Mouse (Mus musculus): Measurements from ENCODE around the gene Vrk3. TPM values are rescaled to one million over a fixed set of nuclear protein-coding genes. Genes with fewer than 3 reads are reported as not detected.

Gene Vrk3
- polyA plus RNA-seq, 1 experiment from 2014 or later, result 32.7 TPM

DNA sequence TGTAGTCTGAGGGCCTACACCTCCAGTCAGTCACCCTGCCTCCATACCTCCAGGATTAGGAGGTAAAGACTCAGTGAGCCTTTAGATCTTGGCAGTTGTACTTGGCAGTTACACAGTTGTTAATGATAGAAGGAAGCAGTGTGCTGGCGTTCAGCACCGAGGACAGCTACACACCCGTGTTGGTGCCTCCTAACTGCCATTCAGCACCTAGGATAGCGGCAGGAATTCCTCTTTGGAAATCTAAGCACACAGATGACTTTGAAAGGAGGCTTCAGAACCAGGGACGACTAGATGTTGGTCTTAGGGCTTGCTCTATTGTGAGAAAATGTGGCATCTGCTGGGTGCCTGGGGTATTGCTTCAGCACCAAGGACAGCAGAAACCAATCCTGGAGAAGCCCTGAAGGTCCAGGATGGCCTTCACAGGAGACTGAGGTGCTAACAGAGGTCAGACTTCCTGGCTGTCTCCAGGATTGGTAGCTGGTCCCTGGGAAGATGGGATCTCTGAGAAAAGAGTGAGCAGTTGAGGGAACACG, 21.9 kb downstream of the Vrk3 start:
- H3K4me3 ChIP-seq, result no peak overlapping the region
- H3K9ac ChIP-seq, result no peak overlapping the region
- ATAC-seq (ENCODE audit: low FRiP score), result no peak
- no peak overlapping the region for H3K4me2 ChIP-seq (replicated peaks)
- no peaks in the 10 kb centered on the region for H3K9me3 ChIP-seq (replicated peaks)
- no peak overlapping the region for H3K27ac ChIP-seq
- H3K27me3 ChIP-seq, result no peaks in the 10 kb centered on the region
- peaks cover 74% of the 10 kb centered on the region for H3K36me3 ChIP-seq
- H3K4me1 ChIP-seq, result no peaks in the 10 kb centered on the region
- WGBS, result 16% methylated on average over 6 of the region's 6 CpGs

- H3K27me3 ChIP-seq, result no peaks in the 10 kb centered on the region
- H3K9ac ChIP-seq, result no peak overlapping the region
- no peaks in the 10 kb centered on the region for H3K4me1 ChIP-seq
- ATAC-seq (ENCODE audit: low FRiP score), result no peak
- H3K36me3 ChIP-seq, result peaks cover 75% of the 10 kb centered on the region
- H3K27ac ChIP-seq, result no peak overlapping the region
- no peak overlapping the region for H3K4me3 ChIP-seq
- 94% methylated on average over 8 of the region's 8 CpGs for WGBS
- no peak overlapping the region for H3K4me2 ChIP-seq (replicated peaks)
- no peaks in the 10 kb centered on the region for H3K9me3 ChIP-seq (replicated peaks)
Observed at GRCm38 (mm10) chr7:44772591-44773204, 24.5 kb downstream of the Vrk3 start.

DNA sequence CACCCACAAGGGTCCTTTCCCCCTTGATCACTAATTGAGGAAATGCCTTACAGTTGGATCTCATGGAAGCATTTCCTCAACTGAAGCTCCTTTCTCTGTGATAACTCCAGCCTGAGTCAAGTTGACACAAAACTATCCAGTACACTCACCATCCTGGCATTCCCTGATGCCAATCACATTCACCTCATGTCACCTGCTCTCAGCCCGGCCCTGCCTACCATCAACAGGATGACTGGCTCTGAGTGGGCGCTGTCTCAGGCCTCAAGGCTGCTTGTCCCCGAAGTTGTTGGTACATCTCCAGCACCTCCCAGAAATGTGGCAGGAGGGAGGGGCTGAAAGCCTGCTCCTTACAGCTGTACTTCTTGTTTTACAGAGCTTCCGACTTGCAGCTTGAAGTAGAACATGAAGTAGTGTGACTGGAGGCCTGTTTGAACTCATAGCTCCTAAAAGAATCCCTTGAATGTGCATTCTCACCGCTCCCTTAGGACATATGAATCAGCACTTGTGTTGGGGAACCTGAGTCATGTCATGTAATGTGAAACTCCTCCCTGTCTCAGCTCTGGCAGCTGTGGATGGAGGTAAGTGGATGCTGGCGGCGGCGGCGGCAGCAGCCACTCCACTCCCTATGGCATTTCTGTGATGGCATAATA, 28.8 kb downstream of the Vrk3 start:
- no peak overlapping the region for H3K4me2 ChIP-seq (replicated peaks)
- 88% methylated on average over 9 of the region's 9 CpGs for WGBS
- no peak overlapping the region for H3K4me3 ChIP-seq
- H3K27ac ChIP-seq, result no peak overlapping the region
- no peaks in the 10 kb centered on the region for H3K9me3 ChIP-seq (replicated peaks)
- no peak for ATAC-seq (ENCODE audit: low FRiP score)
- H3K36me3 ChIP-seq, result peaks cover 56% of the 10 kb centered on the region
- H3K4me1 ChIP-seq, result no peaks in the 10 kb centered on the region
- H3K27me3 ChIP-seq, result no peaks in the 10 kb centered on the region
- H3K9ac ChIP-seq, result no peak overlapping the region

DNA sequence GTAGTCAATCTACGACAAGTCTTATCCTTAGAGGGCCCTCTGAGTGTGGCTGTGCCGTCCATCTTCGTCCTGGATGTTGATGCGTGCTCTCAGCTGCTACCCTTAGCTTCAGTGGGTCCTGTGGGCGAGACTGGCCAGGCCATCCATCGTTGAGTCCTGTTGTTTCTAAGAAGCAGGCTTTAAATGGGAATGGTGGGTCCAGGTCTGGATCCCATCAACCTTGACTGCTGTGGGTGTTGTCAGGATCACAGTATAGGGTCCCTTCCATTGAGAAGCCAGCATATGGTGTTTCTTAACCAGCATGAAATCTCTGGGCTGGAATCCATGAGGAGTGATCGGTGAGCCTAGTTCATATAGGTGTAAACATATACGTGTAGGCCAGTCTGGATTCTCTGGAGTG, 31.9 kb downstream of the Vrk3 start:
- Histone ChIP-seq H3K4me3 (no peak overlapping the region), H3K9ac (no peak overlapping the region), H3K36me3 (peaks cover 32% of the 10 kb centered on the region), H3K4me1 (no peaks in the 10 kb centered on the region), H3K4me2 (replicated peaks) (no peak overlapping the region), H3K27me3 (no peaks in the 10 kb centered on the region), H3K9me3 (replicated peaks) (no peaks in the 10 kb centered on the region), H3K27ac (no peak overlapping the region)
- ATAC-seq (ENCODE audit: low FRiP score), result no peak
- 90% methylated on average over 8 of the region's 8 CpGs for WGBS

DNA sequence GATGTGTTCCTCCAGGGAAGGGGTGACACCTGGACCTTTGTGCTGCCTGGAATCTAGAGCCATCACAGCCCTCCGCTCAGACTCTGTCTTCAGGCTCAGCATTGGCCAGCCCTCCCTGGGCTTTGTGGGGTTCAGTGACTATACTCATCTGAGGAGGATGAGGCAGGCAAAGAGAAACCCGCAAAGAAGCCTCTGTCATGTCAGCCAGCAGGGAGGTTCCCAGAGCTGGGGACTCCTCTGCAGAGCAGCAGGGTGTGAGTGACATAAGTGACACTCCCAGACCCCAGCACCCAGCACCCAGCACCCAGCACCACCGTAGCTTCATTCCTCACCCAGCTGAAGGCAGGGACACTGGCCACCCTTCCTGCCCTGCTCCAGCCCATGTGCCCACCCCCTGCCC, 41.3 kb downstream of the Vrk3 start:
- Histone ChIP-seq H3K4me2 (replicated peaks) (no peak overlapping the region), H3K4me1 (no peaks in the 10 kb centered on the region), H3K4me3 (no peak overlapping the region), H3K9ac (no peak overlapping the region), H3K9me3 (replicated peaks) (no peaks in the 10 kb centered on the region), H3K27me3 (no peaks in the 10 kb centered on the region), H3K36me3 (no peaks in the 10 kb centered on the region), H3K27ac (no peak overlapping the region)
- ATAC-seq (ENCODE audit: low FRiP score), result no peak
- WGBS, result 64% methylated on average over 3 of the region's 3 CpGs

DNA sequence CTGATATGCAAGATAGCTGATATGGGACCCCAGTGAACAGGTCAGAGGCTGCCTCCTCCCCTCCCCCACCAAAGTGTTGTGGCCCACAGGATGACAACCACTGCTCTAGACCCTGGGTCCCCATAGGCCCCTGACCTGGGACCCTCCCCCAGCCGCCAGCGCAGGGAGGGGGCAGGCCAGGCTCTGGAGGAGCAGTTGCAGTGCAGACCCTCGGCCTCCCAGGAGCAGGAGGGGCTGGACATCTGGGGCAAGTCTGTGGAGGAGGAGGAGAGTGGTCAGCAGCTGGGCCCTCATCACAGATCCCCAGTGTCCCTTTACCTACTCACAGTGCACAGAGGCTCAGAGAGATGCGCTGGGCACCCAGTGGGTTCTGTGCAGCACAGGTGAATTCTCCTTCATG, 41.9 kb downstream of the Vrk3 start:
- H3K4me3 ChIP-seq, result no peak overlapping the region
- H3K4me2 ChIP-seq (replicated peaks), result no peak overlapping the region
- no peaks in the 10 kb centered on the region for H3K36me3 ChIP-seq
- no peak overlapping the region for H3K9ac ChIP-seq
- no peak overlapping the region for H3K27ac ChIP-seq
- H3K27me3 ChIP-seq, result no peaks in the 10 kb centered on the region
- WGBS, result 63% methylated on average over 4 of the region's 4 CpGs
- no peaks in the 10 kb centered on the region for H3K9me3 ChIP-seq (replicated peaks)
- peak; percentile 38; the same call in 1 of the 2 replicates for ATAC-seq (ENCODE audit: low FRiP score)
- no peaks in the 10 kb centered on the region for H3K4me1 ChIP-seq

- no peak overlapping the region for H3K4me2 ChIP-seq (replicated peaks)
- no peak for ATAC-seq (ENCODE audit: low FRiP score)
- H3K4me3 ChIP-seq, result no peak overlapping the region
- no peak overlapping the region for H3K9ac ChIP-seq
- no peaks in the 10 kb centered on the region for H3K27me3 ChIP-seq
- 89% methylated on average over 6 of the region's 6 CpGs for WGBS
- no peak overlapping the region for H3K27ac ChIP-seq
- no peaks in the 10 kb centered on the region for H3K36me3 ChIP-seq
- no peaks in the 10 kb centered on the region for H3K9me3 ChIP-seq (replicated peaks)
- no peaks in the 10 kb centered on the region for H3K4me1 ChIP-seq
Observed at GRCm38 (mm10) chr7:44792781-44793180, 44.6 kb downstream of the Vrk3 start.

GRCm38 (mm10) chr7:44808927-44809326, 60.7 kb downstream of the Vrk3 start:
- no peak for ATAC-seq (ENCODE audit: low FRiP score)
- 84% methylated on average over 2 of the region's 2 CpGs for WGBS
- Histone ChIP-seq H3K9ac (no peak overlapping the region), H3K27me3 (no peaks in the 10 kb centered on the region), H3K4me2 (replicated peaks) (no peak overlapping the region), H3K36me3 (peaks cover 1% of the 10 kb centered on the region), H3K4me1 (no peaks in the 10 kb centered on the region), H3K9me3 (replicated peaks) (no peaks in the 10 kb centered on the region), H3K4me3 (no peak overlapping the region), H3K27ac (no peak overlapping the region)

DNA sequence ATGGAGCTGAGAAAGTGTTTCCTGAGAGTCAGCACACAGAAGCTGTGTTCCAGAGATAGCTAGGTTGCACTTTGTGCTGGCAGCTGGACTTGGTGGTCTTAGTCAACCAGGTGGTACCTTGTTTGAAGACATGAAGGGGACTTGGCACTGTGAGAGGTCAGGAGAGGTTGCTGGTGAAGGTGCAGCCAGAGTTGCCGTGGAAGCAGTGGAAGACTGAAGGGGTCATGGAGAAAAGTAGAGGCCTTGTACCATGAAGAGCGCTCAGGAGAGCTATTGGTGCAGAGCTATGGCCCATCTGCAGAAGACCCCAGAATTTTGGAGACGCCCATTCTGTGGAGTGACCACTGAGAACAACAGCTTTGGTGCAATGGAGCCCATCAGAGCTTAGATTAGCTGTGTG, 61.3 kb downstream of the Vrk3 start:
- Histone ChIP-seq H3K9me3 (replicated peaks) (no peaks in the 10 kb centered on the region), H3K27me3 (no peaks in the 10 kb centered on the region), H3K27ac (no peak overlapping the region), H3K9ac (no peak overlapping the region), H3K36me3 (peaks cover 5% of the 10 kb centered on the region), H3K4me1 (no peaks in the 10 kb centered on the region), H3K4me2 (replicated peaks) (no peak overlapping the region), H3K4me3 (no peak overlapping the region)
- WGBS, result 87% methylated on average over 3 of the region's 3 CpGs
- ATAC-seq (ENCODE audit: low FRiP score), result no peak

DNA sequence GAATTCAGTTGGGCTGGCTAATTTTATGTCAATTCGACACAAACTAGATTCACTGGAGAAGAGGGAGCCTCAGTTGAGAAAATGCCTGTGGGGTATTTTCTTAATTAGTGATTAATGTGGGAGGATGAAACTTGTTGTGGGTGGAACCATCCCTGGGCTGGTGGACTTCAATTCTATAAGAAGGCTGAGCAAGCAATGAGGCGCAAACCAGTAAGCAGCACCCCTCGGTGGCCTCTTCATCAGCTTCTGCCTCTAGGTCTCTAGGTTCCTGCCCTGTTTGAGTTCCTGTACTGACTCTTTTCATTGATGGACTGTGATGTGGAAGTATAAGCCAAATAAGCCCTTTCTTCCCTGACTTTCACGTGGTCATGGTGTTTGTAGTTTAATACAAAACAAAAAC, 62.2 kb downstream of the Vrk3 start:
- no peak for ATAC-seq (ENCODE audit: low FRiP score)
- peaks cover 7% of the 10 kb centered on the region for H3K4me1 ChIP-seq
- H3K9me3 ChIP-seq (replicated peaks), result no peaks in the 10 kb centered on the region
- H3K27me3 ChIP-seq, result no peaks in the 10 kb centered on the region
- H3K36me3 ChIP-seq, result peaks cover 5% of the 10 kb centered on the region
- no peak overlapping the region for H3K4me2 ChIP-seq (replicated peaks)
- no peak overlapping the region for H3K27ac ChIP-seq
- H3K4me3 ChIP-seq, result no peak overlapping the region
- 85% methylated on average over 4 of the region's 4 CpGs for WGBS
- no peak overlapping the region for H3K9ac ChIP-seq

DNA sequence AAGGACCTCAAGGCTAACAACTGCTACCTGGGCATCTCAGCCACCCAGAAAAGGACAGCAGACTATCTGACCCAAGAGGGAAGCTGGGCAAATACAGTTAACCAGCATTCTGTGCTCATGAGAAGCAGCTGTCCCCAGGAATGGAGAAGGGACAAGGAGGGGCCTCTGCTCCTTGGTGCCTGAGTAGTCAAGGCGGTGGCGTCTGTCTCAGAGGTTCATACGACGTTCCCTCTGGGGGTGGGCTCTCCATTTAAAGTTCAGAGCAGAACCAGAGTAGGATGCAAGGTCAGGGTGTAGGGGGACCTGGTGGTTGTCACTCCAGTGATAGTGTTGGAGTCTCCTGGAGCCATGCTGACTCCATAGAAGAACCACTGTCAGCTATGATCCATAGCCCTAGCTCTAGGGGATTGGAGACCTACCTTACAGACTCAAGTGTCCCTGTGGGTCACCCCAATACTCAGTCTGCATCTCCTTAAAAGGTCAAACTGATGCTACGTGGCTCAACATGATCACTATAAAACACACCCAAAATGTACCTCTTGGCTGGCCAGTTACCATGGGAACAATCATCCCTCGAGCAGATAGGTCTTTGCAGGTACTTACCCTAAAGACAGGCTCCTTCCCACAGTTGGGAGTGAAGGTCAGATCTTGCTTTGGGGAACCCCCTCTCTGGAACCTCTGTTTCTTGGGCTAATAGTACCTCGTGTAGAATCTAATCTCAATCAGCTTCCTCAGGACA, 62.8 kb downstream of the Vrk3 start:
- no peaks in the 10 kb centered on the region for H3K27me3 ChIP-seq
- no peak overlapping the region for H3K27ac ChIP-seq
- no peaks in the 10 kb centered on the region for H3K9me3 ChIP-seq (replicated peaks)
- no peak overlapping the region for H3K9ac ChIP-seq
- no peak overlapping the region for H3K4me3 ChIP-seq
- WGBS, result 89% methylated on average over 7 of the region's 7 CpGs
- ATAC-seq (ENCODE audit: low FRiP score), result no peak
- H3K4me1 ChIP-seq, result peaks cover 9% of the 10 kb centered on the region
- H3K4me2 ChIP-seq (replicated peaks), result no peak overlapping the region
- peaks cover 5% of the 10 kb centered on the region for H3K36me3 ChIP-seq

DNA sequence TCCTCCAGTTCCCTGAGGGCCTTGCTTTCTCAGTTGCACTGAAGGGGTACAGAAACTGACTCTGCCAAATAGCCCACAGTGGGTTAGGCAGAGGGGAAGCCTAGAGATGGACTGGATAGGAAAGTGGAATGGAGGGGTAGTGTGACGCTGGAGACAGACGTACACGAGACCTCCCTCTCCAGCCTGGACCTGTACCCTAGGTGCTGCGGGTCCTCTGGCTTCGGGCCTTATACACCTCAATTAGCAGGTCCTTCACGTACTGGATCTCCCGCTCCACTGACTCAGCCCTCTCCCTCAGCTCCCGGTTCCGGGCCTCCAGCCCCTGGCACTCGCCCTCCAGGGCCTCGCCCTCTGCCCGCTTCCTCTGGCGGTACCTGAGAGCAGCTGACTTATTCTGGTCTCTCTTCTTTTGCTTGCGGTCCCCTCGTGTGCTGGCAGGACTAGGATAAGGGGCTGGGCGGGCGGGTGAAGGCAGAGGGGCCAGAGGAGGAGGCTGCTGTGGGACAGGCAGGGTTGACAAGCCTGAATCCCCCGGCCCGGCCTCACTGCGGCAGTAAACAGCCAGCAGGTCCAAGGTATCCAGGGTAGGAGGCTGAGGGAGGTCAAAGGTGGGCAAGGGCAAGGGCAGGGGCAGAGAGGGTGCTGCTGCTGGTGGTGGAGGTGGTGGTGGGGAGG, 64.6 kb downstream of the Vrk3 start:
- Histone ChIP-seq H3K4me2 (replicated peaks) (no peak overlapping the region), H3K4me3 (no peak overlapping the region), H3K27ac (no peak overlapping the region), H3K27me3 (no peaks in the 10 kb centered on the region), H3K9me3 (replicated peaks) (no peaks in the 10 kb centered on the region), H3K4me1 (peaks cover 18% of the 10 kb centered on the region), H3K36me3 (peaks cover 5% of the 10 kb centered on the region), H3K9ac (no peak overlapping the region)
- 92% methylated on average over 20 of the region's 20 CpGs for WGBS
- ATAC-seq (ENCODE audit: low FRiP score), result no peak

Measured in hindbrain, embryonic 12.5 days (tissue).